Mouse (Mus musculus): ENCODE measurements around the gene Platr17. TPM values are rescaled to one million over a fixed set of nuclear protein-coding genes. Genes with fewer than 3 reads are reported as not detected.

Platr17 gene
- 1.1 TPM for polyA plus RNA-seq (2015; fragmentation: Illumina TruSeq; extraction: RNeasy Lipid Tissue Mini Kit (QIAGEN cat#74804); ENCODE audit: low read depth, low replicate concordance)

DNA sequence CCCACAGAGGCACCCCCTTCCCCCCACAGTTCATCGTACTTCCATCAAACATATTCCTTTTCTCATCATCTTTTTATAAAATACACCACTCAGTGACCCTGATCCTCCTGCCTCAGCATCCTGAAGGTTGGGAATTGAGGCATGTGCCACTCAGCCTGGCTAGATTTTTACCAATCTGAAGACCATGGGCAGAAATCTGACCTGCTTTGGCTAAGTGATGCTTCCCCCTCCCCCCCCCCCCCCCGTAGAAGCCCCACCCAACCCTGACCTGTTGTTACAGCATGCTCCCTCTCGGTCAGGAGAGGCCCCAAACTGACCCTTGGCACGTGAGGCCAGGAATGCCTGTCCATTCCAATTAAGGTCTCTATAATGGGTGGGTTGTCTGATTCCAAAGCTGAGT is at the start of gene Platr17:
Gene Platr17 (plus strand): TSS at position 301 of the 400 bp plus-strand sequence.

DNA sequence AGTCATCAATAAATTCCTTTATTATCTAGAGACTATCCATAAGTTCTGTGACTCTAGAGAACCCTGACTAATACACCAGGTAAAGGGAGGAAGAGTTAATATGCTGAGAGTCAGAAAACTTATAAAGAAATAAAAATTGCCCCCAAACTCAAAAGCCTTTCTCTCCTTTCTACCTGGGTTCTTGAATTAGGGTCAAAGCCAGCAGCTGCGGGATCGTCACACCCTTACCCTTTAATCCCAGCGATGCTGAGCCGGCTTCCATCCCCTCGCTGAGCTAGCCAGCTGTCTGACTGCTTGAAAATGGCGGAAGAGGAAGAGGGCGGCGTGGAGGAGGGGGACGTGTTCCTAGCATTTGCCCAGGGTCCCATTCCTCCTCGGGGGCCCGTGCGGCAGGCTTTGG is 31.4 kb upstream of the Platr17 start, which contains the start of gene Gm7029:
Gene Gm7029 (plus strand): TSS at position 301 of the 400 bp plus-strand sequence.

GRCm38 (mm10) chr17:33890533-33891059 is 14.3 kb upstream of the Platr17 start, which contains the start of gene Kifc1:
TSS of gene Kifc1 (minus strand) at chr17:33890661.

GRCm38 (mm10) chr17:33909077-33909868 is 4.3 kb downstream of the Platr17 start, which contains the start of gene Daxx:
TSS of gene Daxx (plus strand) at chr17:33909414.

GRCm38 (mm10) chr17:33915671-33916250 is 10.8 kb downstream of the Platr17 start, which contains the start of the genes Tapbp and Zbtb22:
TSS of gene Tapbp (plus strand) at chr17:33915899.
TSS of gene Zbtb22 (plus strand) at chr17:33915904.

GRCm38 (mm10) chr17:33929371-33930279 is 24.7 kb downstream of the Platr17 start, which contains the start of gene Rgl2:
TSS of gene Rgl2 (plus strand) at chr17:33929543.

GRCm38 (mm10) chr17:33940206-33940805 is 35.4 kb downstream of the Platr17 start, which contains the start of the genes Pfdn6 and Wdr46:
TSS of gene Pfdn6 (minus strand) at chr17:33940343.
TSS of gene Wdr46 (plus strand) at chr17:33940660.

GRCm38 (mm10) chr17:33951021-33951946 is 46.3 kb downstream of the Platr17 start, which contains the start of gene B3galt4:
TSS of gene B3galt4 (minus strand) at chr17:33951488.

GRCm38 (mm10) chr17:33955555-33956214 is 50.8 kb downstream of the Platr17 start, which contains the start of the genes Vps52 and Rps18:
TSS of gene Vps52 (plus strand) at chr17:33955812.
TSS of gene Rps18 (minus strand) at chr17:33956001.

Other genes starting within 250 kb of the Platr17 start
- 103 TPM for gene Hnrnpm, start 218.3 kb upstream of the Platr17 start, polyA plus RNA-seq (2015; fragmentation: Illumina TruSeq; extraction: RNeasy Lipid Tissue Mini Kit (QIAGEN cat#74804); ENCODE audit: low read depth, low replicate concordance)
- gene March2, start 186.5 kb upstream of the Platr17 start, polyA plus RNA-seq (2015; fragmentation: Illumina TruSeq; extraction: RNeasy Lipid Tissue Mini Kit (QIAGEN cat#74804); ENCODE audit: low read depth, low replicate concordance), result 123 TPM
- gene Rab11b, start 144.6 kb upstream of the Platr17 start, polyA plus RNA-seq (2015; fragmentation: Illumina TruSeq; extraction: RNeasy Lipid Tissue Mini Kit (QIAGEN cat#74804); ENCODE audit: low read depth, low replicate concordance), result 275 TPM
- 4.1 TPM for gene Angptl4, start 123.3 kb upstream of the Platr17 start, polyA plus RNA-seq (2015; fragmentation: Illumina TruSeq; extraction: RNeasy Lipid Tissue Mini Kit (QIAGEN cat#74804); ENCODE audit: low read depth, low replicate concordance)
- gene Kank3, start 94.6 kb upstream of the Platr17 start, polyA plus RNA-seq (2015; fragmentation: Illumina TruSeq; extraction: RNeasy Lipid Tissue Mini Kit (QIAGEN cat#74804); ENCODE audit: low read depth, low replicate concordance), result 37.8 TPM
- gene Rps28, start 80.6 kb upstream of the Platr17 start, polyA plus RNA-seq (2015; fragmentation: Illumina TruSeq; extraction: RNeasy Lipid Tissue Mini Kit (QIAGEN cat#74804); ENCODE audit: low read depth, low replicate concordance), result 822 TPM
- gene Ndufa7, start 80.6 kb upstream of the Platr17 start, polyA plus RNA-seq (2015; fragmentation: Illumina TruSeq; extraction: RNeasy Lipid Tissue Mini Kit (QIAGEN cat#74804); ENCODE audit: low read depth, low replicate concordance), result 455 TPM
- 25.9 TPM for gene Cd320, start 62.0 kb upstream of the Platr17 start, polyA plus RNA-seq (2015; fragmentation: Illumina TruSeq; extraction: RNeasy Lipid Tissue Mini Kit (QIAGEN cat#74804); ENCODE audit: low read depth, low replicate concordance)
- gene Gm7029, start 31.3 kb upstream of the Platr17 start, polyA plus RNA-seq (2015; fragmentation: Illumina TruSeq; extraction: RNeasy Lipid Tissue Mini Kit (QIAGEN cat#74804); ENCODE audit: low read depth, low replicate concordance), result not detected
- 1.2 TPM for gene Kifc1, start 14.5 kb upstream of the Platr17 start, polyA plus RNA-seq (2015; fragmentation: Illumina TruSeq; extraction: RNeasy Lipid Tissue Mini Kit (QIAGEN cat#74804); ENCODE audit: low read depth, low replicate concordance)
- 20.5 TPM for gene Daxx, start 4.3 kb downstream of the Platr17 start, polyA plus RNA-seq (2015; fragmentation: Illumina TruSeq; extraction: RNeasy Lipid Tissue Mini Kit (QIAGEN cat#74804); ENCODE audit: low read depth, low replicate concordance)
- 19.5 TPM for gene Tapbp, start 10.8 kb downstream of the Platr17 start, polyA plus RNA-seq (2015; fragmentation: Illumina TruSeq; extraction: RNeasy Lipid Tissue Mini Kit (QIAGEN cat#74804); ENCODE audit: low read depth, low replicate concordance)
- 25.3 TPM for gene Zbtb22, start 10.8 kb downstream of the Platr17 start, polyA plus RNA-seq (2015; fragmentation: Illumina TruSeq; extraction: RNeasy Lipid Tissue Mini Kit (QIAGEN cat#74804); ENCODE audit: low read depth, low replicate concordance)
- 73.9 TPM for gene Rgl2, start 24.4 kb downstream of the Platr17 start, polyA plus RNA-seq (2015; fragmentation: Illumina TruSeq; extraction: RNeasy Lipid Tissue Mini Kit (QIAGEN cat#74804); ENCODE audit: low read depth, low replicate concordance)
- 145 TPM for gene Pfdn6, start 35.2 kb downstream of the Platr17 start, polyA plus RNA-seq (2015; fragmentation: Illumina TruSeq; extraction: RNeasy Lipid Tissue Mini Kit (QIAGEN cat#74804); ENCODE audit: low read depth, low replicate concordance)
- gene Wdr46, start 35.5 kb downstream of the Platr17 start, polyA plus RNA-seq (2015; fragmentation: Illumina TruSeq; extraction: RNeasy Lipid Tissue Mini Kit (QIAGEN cat#74804); ENCODE audit: low read depth, low replicate concordance), result 10.6 TPM
- gene B3galt4, start 46.4 kb downstream of the Platr17 start, polyA plus RNA-seq (2015; fragmentation: Illumina TruSeq; extraction: RNeasy Lipid Tissue Mini Kit (QIAGEN cat#74804); ENCODE audit: low read depth, low replicate concordance), result 6.7 TPM
- 65.0 TPM for gene Vps52, start 50.7 kb downstream of the Platr17 start, polyA plus RNA-seq (2015; fragmentation: Illumina TruSeq; extraction: RNeasy Lipid Tissue Mini Kit (QIAGEN cat#74804); ENCODE audit: low read depth, low replicate concordance)
- gene Rps18, start 50.9 kb downstream of the Platr17 start, polyA plus RNA-seq (2015; fragmentation: Illumina TruSeq; extraction: RNeasy Lipid Tissue Mini Kit (QIAGEN cat#74804); ENCODE audit: low read depth, low replicate concordance), result 1,085 TPM
- gene H2-K1, start 95.2 kb downstream of the Platr17 start, polyA plus RNA-seq (2015; fragmentation: Illumina TruSeq; extraction: RNeasy Lipid Tissue Mini Kit (QIAGEN cat#74804); ENCODE audit: low read depth, low replicate concordance), result 54.0 TPM
- 43.2 TPM for gene Ring1, start 119.5 kb downstream of the Platr17 start, polyA plus RNA-seq (2015; fragmentation: Illumina TruSeq; extraction: RNeasy Lipid Tissue Mini Kit (QIAGEN cat#74804); ENCODE audit: low read depth, low replicate concordance)
- gene H2-Ke6, start 122.9 kb downstream of the Platr17 start, polyA plus RNA-seq (2015; fragmentation: Illumina TruSeq; extraction: RNeasy Lipid Tissue Mini Kit (QIAGEN cat#74804); ENCODE audit: low read depth, low replicate concordance), result 71.2 TPM
- 90.9 TPM for gene Slc39a7, start 126.5 kb downstream of the Platr17 start, polyA plus RNA-seq (2015; fragmentation: Illumina TruSeq; extraction: RNeasy Lipid Tissue Mini Kit (QIAGEN cat#74804); ENCODE audit: low read depth, low replicate concordance)
- gene Rxrb, start 126.7 kb downstream of the Platr17 start, polyA plus RNA-seq (2015; fragmentation: Illumina TruSeq; extraction: RNeasy Lipid Tissue Mini Kit (QIAGEN cat#74804); ENCODE audit: low read depth, low replicate concordance), result 71.9 TPM
- 8.4 TPM for gene Col11a2, start 134.3 kb downstream of the Platr17 start, polyA plus RNA-seq (2015; fragmentation: Illumina TruSeq; extraction: RNeasy Lipid Tissue Mini Kit (QIAGEN cat#74804); ENCODE audit: low read depth, low replicate concordance)
- gene H2-Oa, start 187.2 kb downstream of the Platr17 start, polyA plus RNA-seq (2015; fragmentation: Illumina TruSeq; extraction: RNeasy Lipid Tissue Mini Kit (QIAGEN cat#74804); ENCODE audit: low read depth, low replicate concordance), result 1.2 TPM
- 15.6 TPM for gene H2-DMa, start 214.4 kb downstream of the Platr17 start, polyA plus RNA-seq (2015; fragmentation: Illumina TruSeq; extraction: RNeasy Lipid Tissue Mini Kit (QIAGEN cat#74804); ENCODE audit: low read depth, low replicate concordance)
- gene Brd2, start 217.5 kb downstream of the Platr17 start, polyA plus RNA-seq (2015; fragmentation: Illumina TruSeq; extraction: RNeasy Lipid Tissue Mini Kit (QIAGEN cat#74804); ENCODE audit: low read depth, low replicate concordance), result 127 TPM
- 0.57 TPM for gene H2-DMb2, start 238.2 kb downstream of the Platr17 start, polyA plus RNA-seq (2015; fragmentation: Illumina TruSeq; extraction: RNeasy Lipid Tissue Mini Kit (QIAGEN cat#74804); ENCODE audit: low read depth, low replicate concordance)
- gene H2-DMb1, start 247.9 kb downstream of the Platr17 start, polyA plus RNA-seq (2015; fragmentation: Illumina TruSeq; extraction: RNeasy Lipid Tissue Mini Kit (QIAGEN cat#74804); ENCODE audit: low read depth, low replicate concordance), result 2.6 TPM

Data from brain, adult 10 weeks (tissue).